Mouse (Mus musculus) midbrain, embryonic 11.5 days (tissue): ENCODE measurements around the gene Lrsam1. TPM values are rescaled to one million over a fixed set of nuclear protein-coding genes. Genes with fewer than 3 reads are reported as not detected.

Source experiments
- ATAC-seq: fragments of 200-750 bp; cut with Nextera tagmentation; 2 replicates; pipeline ENCODE4 v1.8.0; 2017; ENCODE audit warnings: moderate TSS enrichment, moderate library complexity; ENCODE audit not compliant: low FRiP score
- DNase-seq: peaks from one replicate; pipeline ENCODE4 v3.0.0; 2015; ENCODE audit warnings: low spot score; ENCODE audit errors: missing footprints
- H3K27ac ChIP-seq: fragments of 300-500 bp; sonication (generic); 2 replicates; pipeline ENCODE4 v1.5.1; 2014; ENCODE audit warnings: low read depth, low read length
- H3K27me3 ChIP-seq: fragments of 300-500 bp; sonication (generic); 2 replicates; pipeline ENCODE4 v1.6.1; 2014; ENCODE audit warnings: mild to moderate bottlenecking, low read length, moderate library complexity, mixed read lengths; ENCODE audit not compliant: control insufficient read depth, insufficient read depth
- H3K36me3 ChIP-seq: fragments of 300-500 bp; sonication (generic); 2 replicates; pipeline ENCODE4 v1.6.1; 2014; ENCODE audit warnings: mild to moderate bottlenecking, low read length, moderate library complexity, mixed read lengths; ENCODE audit not compliant: control insufficient read depth, insufficient read depth
- H3K4me1 ChIP-seq: fragments of 300-500 bp; sonication (generic); 2 replicates; pipeline ENCODE4 v1.6.1; 2014; ENCODE audit warnings: low read length; ENCODE audit not compliant: control insufficient read depth, insufficient read depth
- H3K4me2 ChIP-seq: fragments of 300-500 bp; sonication (generic); 2 replicates; pipeline ENCODE4 v1.6.1; 2014; ENCODE audit warnings: mild to moderate bottlenecking, moderate library complexity
- H3K4me3 ChIP-seq: fragments of 300-500 bp; sonication (generic); 2 replicates; pipeline ENCODE4 v1.5.1; 2014; ENCODE audit warnings: low read depth, low read length
- H3K9ac ChIP-seq: fragments of 300-500 bp; sonication (generic); 2 replicates; pipeline ENCODE4 v1.6.1; 2014; ENCODE audit warnings: low read length
- H3K9me3 ChIP-seq: fragments of 300-500 bp; sonication (generic); 2 replicates; pipeline ENCODE4 v1.6.1; 2016; ENCODE audit warnings: low read length; ENCODE audit not compliant: control insufficient read depth
- WGBS: fragments of 180-500 bp; shearing (Covaris S2); extraction: QIAGEN DNeasy Blood & Tissue Kit; methylation state at CpG from one replicate; pipeline ENCODE4 v1.1.7; 2014; 5-methylcytosine and 5-hydroxymethylcytosine counted together
- polyA plus RNA-seq: library from polyadenylated mRNA; unstranded; fragments of >200 nt; fragmentation: Nextera tagmentation; extraction: Ambion mirVana; gene quantifications from 2 replicates; pipeline ENCODE4 v1.2.1, GENCODE M21; 2014

Lrsam1 gene
- polyA plus RNA-seq, 1 experiment from 2014 or later = 9.2 TPM

DNA sequence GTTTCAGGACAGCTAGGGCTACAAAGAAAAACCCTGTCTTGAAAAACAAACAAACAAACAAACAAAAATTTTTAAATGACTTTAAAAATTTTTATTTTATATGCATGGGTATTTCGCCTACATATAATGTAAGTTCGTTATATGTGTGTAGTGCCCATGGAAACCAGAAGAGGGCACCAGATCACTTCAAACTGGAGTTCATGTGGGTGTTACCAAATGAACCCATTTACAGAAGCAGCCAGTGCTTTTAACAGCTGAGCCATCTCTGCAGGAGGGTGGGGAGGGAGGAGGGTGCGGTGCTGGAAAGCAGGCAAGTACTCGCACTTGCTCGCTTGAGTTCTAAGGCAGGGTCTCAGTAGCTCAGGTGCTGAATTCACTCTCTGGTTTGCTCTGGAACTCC is 22.0 kb downstream of the Lrsam1 start:
- no peak for ATAC-seq
- no peak overlapping the region for H3K27ac ChIP-seq
- H3K9ac ChIP-seq = no peak overlapping the region
- DNase-seq = peak; percentile 91
- no peaks in the 10 kb centered on the region for H3K27me3 ChIP-seq
- 66% methylated on average over 5 of the region's 5 CpGs for WGBS
- H3K4me3 ChIP-seq = no peak overlapping the region
- H3K36me3 ChIP-seq = no peaks in the 10 kb centered on the region
- no peaks in the 10 kb centered on the region for H3K4me1 ChIP-seq
- no peaks in the 10 kb centered on the region for H3K9me3 ChIP-seq
- H3K4me2 ChIP-seq = no peak overlapping the region

DNA sequence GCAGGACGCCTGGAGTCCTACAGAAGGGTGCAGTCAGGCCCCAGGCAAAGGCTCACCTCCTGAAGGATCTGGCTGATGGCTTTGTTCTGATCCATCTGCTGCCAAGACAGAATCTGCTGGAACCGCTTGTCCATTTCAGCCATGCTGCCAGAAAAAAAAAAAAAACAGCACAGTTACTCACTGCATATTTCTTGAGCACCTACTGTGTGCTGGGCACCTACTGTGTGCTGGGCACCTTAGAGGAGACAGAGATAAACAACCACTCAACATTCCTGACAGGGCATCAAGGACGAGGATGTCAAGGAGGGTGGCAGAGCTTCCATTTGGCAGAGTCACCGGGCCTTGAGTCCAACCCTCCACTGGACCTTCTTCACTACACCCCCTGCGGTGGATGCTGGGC is 22.7 kb downstream of the Lrsam1 start:
- Histone ChIP-seq H3K27ac (no peak overlapping the region), H3K27me3 (no peaks in the 10 kb centered on the region), H3K4me2 (no peak overlapping the region), H3K4me1 (no peaks in the 10 kb centered on the region), H3K9ac (no peak overlapping the region), H3K9me3 (no peaks in the 10 kb centered on the region), H3K36me3 (no peaks in the 10 kb centered on the region), H3K4me3 (no peak overlapping the region)
- ATAC-seq = no peak
- 95% methylated on average over 5 of the region's 5 CpGs for WGBS
- no peak for DNase-seq

DNA sequence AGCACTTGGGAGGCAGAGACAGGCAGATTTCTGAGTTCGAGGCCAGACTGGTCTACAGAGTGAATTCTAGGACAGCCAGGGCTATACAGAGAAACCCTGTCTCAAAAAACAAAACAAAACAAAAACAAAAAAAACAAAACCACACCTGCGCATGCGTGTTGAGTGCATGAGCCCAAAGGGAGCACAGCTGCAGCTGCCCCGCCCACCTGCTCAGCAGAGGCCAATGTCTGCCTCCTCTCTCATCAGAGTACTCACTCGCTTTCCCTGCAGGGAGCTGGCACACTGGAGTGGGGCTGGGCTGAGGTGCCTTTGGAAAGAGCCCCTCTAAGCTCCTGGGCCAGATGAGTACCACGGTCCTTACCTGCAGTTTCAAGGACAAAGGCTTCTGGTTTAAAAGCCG is 29.7 kb downstream of the Lrsam1 start:
- Histone ChIP-seq H3K4me1 (no peaks in the 10 kb centered on the region), H3K36me3 (no peaks in the 10 kb centered on the region), H3K27ac (no peak overlapping the region), H3K9ac (no peak overlapping the region), H3K9me3 (no peaks in the 10 kb centered on the region), H3K4me3 (no peak overlapping the region), H3K27me3 (no peaks in the 10 kb centered on the region), H3K4me2 (no peak overlapping the region)
- DNase-seq = no peak
- no peak for ATAC-seq
- WGBS = 86% methylated on average over 7 of the region's 7 CpGs

DNA sequence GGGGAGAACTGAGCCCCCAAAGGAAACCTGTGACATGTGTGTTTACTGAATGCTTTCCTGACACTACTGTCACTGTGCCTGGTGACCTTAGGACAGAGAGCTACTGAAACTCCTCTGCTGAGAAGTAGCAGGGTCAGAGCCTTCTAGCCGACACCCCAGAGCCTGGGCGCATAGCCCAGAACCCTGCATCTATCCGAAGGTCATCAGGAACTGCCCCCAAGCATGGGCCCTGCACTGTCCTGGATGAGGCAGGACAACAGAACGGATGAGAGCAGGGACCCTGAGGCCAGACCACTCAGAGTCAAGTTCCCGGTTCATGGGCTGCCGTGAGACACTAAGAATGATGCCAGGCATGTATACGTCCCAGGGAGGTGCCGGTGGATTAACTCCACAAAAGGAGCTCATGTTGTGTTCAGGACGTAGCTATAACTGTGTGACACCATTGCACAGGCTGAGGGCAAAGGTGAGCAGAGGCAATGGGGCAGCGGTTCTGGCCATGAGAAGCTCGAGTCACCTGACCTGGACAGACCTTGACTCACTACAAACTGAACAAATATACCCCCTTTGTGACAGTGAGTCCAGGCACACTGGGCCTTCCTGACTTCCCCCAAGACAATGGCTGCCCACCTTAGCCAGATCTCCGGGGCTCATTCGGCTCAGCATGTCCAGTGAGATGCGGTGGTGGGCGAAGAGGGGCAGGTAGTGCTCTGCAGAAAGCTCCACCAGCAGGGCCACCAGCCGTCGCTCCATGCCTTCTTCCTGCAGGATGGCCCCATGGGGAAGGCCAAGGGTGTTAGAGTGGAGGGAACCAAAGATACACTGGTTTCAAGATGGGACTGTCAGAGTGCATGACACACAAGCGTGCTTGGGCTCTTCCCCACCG is 32.2 kb downstream of the Lrsam1 start:
- H3K9me3 ChIP-seq = no peaks in the 10 kb centered on the region
- no peaks in the 10 kb centered on the region for H3K36me3 ChIP-seq
- no peak for DNase-seq
- no peaks in the 10 kb centered on the region for H3K27me3 ChIP-seq
- no peak overlapping the region for H3K9ac ChIP-seq
- H3K27ac ChIP-seq = no peak overlapping the region
- 88% methylated on average over 19 of the region's 19 CpGs for WGBS
- no peak for ATAC-seq
- H3K4me2 ChIP-seq = no peak overlapping the region
- H3K4me1 ChIP-seq = no peaks in the 10 kb centered on the region
- H3K4me3 ChIP-seq = no peak overlapping the region

DNA sequence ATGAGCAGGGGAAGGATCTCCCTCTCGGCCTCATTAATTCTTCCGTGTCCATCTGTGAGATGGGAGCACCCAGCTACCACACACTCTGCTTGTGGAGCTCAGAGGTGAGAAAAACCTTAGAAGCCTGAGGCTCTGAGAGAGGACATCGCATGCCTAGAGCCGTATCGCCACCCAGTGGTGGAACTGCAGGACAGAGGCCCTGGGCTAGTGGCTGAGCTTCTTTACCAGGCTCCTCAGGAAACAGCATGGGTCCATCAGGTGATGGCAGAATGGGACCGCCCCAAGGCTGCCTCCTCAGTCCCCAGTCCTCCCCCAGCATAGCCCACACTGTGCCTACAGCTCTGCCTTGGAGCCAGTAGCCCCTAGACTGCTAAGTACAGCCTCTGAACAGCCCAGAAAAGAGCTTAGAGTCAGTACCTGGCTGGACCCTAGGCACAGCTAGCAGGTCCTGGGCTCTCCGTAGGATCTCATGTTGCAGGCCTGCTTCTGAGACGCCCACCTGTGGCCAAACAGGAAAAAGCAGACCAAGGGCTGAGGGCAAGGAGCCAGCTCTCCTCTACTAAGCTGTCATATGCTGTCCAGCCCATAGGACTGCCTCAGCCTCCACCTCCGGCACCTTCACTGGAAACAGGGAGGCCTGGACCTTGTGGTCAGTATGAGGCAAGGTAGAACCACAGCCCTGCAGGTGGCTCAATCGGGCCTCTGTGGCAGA is 33.0 kb downstream of the Lrsam1 start:
- H3K27ac ChIP-seq = no peak overlapping the region
- no peaks in the 10 kb centered on the region for H3K36me3 ChIP-seq
- H3K9ac ChIP-seq = no peak overlapping the region

DNA sequence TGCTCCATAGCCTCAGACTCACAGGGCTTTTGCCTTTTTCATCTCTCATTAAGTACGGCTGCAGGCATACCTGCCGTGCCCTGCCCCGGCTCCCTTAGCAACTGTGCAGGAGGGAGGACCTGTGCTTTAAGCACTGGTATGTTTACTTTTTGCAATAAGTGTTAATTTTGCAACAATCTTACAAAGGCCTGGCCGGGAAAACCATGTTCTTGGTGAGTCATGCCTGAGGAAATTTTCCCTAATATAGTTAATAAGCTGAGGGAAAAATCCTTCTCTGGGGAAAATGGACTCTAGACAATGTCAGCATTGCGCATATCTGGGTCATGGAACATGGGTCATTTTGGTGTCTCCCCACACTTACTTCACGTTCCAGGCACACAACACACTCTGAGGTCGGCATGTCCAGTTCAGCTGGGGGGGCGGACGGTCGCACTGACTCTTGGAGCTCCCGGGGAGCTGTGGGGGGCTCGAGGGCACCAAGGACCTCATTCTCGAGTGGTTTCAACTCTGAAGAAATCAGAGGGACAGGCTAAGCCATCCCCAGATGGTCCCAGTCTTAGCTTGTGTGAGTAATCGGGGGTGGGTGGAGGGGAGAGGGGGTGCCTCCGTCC is 33.7 kb downstream of the Lrsam1 start:
- DNase-seq = no peak
- H3K9ac ChIP-seq = no peak overlapping the region
- peak; percentile 30 for ATAC-seq
- no peaks in the 10 kb centered on the region for H3K9me3 ChIP-seq
- H3K4me3 ChIP-seq = no peak overlapping the region
- no peaks in the 10 kb centered on the region for H3K4me1 ChIP-seq
- 0 out of 2 replicates have a peak, but pooled peaks cover under 1% of the 10 kb centered on the region for H3K36me3 ChIP-seq
- H3K27ac ChIP-seq = no peak overlapping the region
- no peak overlapping the region for H3K4me2 ChIP-seq
- no peaks in the 10 kb centered on the region for H3K27me3 ChIP-seq
- WGBS = 81% methylated on average over 15 of the region's 15 CpGs

More for the DNA sequence above, 33.0 kb downstream of the Lrsam1 start:
- 33% methylated on average over 10 of the region's 10 CpGs for WGBS
- Histone ChIP-seq H3K4me3 (no peak overlapping the region), H3K4me1 (no peaks in the 10 kb centered on the region), H3K4me2 (no peak overlapping the region), H3K27me3 (no peaks in the 10 kb centered on the region), H3K9me3 (no peaks in the 10 kb centered on the region)
- DNase-seq (peak; percentile 91), ATAC-seq (peak; percentile 64)

DNA sequence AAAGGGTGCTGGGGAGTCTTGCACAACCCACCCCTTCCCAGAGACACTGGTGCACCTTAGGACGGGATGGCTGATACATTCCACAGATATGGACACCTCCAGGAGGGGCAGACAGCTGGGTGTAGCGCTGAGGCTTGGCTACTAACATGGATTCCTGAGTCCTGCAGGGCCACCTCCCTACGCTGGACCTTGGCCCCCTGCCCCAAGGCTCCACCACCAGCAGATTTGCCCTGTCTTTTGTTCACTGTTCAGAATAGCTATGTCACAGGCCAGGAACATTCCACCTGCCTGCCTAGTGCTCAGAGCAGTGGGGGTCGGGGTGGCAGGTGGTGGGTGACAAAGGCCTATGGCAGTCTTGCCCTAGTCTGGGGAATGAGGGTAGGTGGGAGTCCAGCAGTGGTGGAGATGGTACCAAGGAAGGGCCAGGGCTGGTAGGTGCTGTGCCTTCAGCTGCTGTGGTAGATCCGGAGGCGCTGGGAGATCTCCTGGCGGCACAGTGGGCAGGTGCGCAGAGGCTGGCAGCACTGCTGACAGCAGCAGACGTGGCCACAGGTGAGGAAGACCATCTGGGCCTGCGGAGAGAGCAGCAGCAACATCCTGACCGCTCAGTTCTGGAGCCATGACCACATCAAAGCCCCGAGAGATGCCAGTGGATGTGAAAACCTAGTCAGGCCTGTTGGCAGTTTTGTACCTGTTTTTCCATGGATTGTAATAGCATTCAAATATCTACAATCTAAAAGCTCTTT is 34.9 kb downstream of the Lrsam1 start:
- Histone ChIP-seq H3K9me3 (no peaks in the 10 kb centered on the region), H3K27me3 (no peaks in the 10 kb centered on the region), H3K9ac (no peak overlapping the region), H3K4me3 (no peak overlapping the region), H3K4me1 (no peaks in the 10 kb centered on the region), H3K27ac (no peak overlapping the region), H3K36me3 (0 out of 2 replicates have a peak, but pooled peaks cover 4% of the 10 kb centered on the region), H3K4me2 (no peak overlapping the region)
- 90% methylated on average over 12 of the region's 12 CpGs for whole genome bisulfite sequencing
- no peak for DNase-seq
- ATAC-seq = no peak

DNA sequence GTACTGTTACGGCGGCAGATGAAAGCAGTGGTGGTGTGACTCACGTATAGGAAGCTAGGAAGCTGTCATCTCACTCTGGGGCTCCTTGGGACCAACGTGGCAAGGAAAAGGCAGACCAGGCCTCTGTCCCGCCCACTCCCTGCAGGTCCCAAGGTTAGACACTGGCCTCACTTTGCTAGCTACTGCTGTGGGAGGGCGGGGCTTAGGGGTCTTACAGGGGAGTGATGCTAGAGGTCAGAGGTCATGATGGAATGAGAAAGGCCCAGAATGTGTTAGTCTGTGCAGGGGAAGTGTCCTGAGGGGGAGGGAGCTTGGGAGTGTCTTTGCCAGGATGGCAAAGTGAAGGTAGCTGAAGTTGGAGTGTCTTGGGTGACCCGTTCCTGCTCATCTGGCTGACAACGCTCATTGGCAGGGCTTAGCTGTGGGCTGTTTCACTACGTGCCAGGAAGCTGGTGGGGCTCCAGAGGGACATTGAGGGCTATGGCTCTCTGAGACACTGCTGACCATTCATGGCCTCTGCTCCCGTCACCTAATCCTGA is 37.0 kb downstream of the Lrsam1 start:
- DNase-seq (peak; percentile 79), ATAC-seq (no peak)
- no peak overlapping the region for H3K4me2 ChIP-seq
- H3K9me3 ChIP-seq = no peaks in the 10 kb centered on the region
- peaks cover 6% of the 10 kb centered on the region; the same call in 1 of the 2 replicates for H3K36me3 ChIP-seq
- no peak overlapping the region for H3K27ac ChIP-seq
- no peaks in the 10 kb centered on the region for H3K27me3 ChIP-seq
- no peak overlapping the region for H3K4me3 ChIP-seq
- no peak overlapping the region for H3K9ac ChIP-seq
- no peaks in the 10 kb centered on the region for H3K4me1 ChIP-seq
- WGBS = 77% methylated on average over 10 of the region's 10 CpGs
